Mouse (Mus musculus): ENCODE results near the gene Mbtd1.

Gene Mbtd1

GRCm38 (mm10) chr11:93948887-93949567, 63.4 kb downstream of the Mbtd1 start:
- no peak for DNase-seq (ENCODE audit: low read depth, low spot score)

GRCm38 (mm10) chr11:93950045-93950444, 64.4 kb downstream of the Mbtd1 start:
- no peak for DNase-seq (ENCODE audit: low read depth, low spot score)

GRCm38 (mm10) chr11:93952376-93952775, 66.7 kb downstream of the Mbtd1 start:
- DNase-seq (ENCODE audit: low read depth, low spot score), result no peak

GRCm38 (mm10) chr11:93954738-93955255, 69.1 kb downstream of the Mbtd1 start:
- no peak for DNase-seq (ENCODE audit: low read depth, low spot score)

GRCm38 (mm10) chr11:93955256-93956150, 69.9 kb downstream of the Mbtd1 start:
- DNase-seq (ENCODE audit: low read depth, low spot score), result peak; percentile 92

GRCm38 (mm10) chr11:93956159-93956558, 70.5 kb downstream of the Mbtd1 start, which contains the start of gene Nme2:
Gene Nme2, minus strand, starts transcription at chr11:93956259.
- no peak for DNase-seq (ENCODE audit: low read depth, low spot score)

GRCm38 (mm10) chr11:93957031-93957555, 71.4 kb downstream of the Mbtd1 start:
- no peak for DNase-seq (ENCODE audit: low read depth, low spot score)

- DNase-seq (ENCODE audit: low read depth, low spot score), result no peak
Observed at GRCm38 (mm10) chr11:93957746-93958145, 72.1 kb downstream of the Mbtd1 start.

GRCm38 (mm10) chr11:93961482-93961881, 75.8 kb downstream of the Mbtd1 start:
- no peak for DNase-seq (ENCODE audit: low read depth, low spot score)

- DNase-seq (ENCODE audit: low read depth, low spot score), result no peak
Observed at GRCm38 (mm10) chr11:93963013-93963412, 77.4 kb downstream of the Mbtd1 start.

- no peak for DNase-seq (ENCODE audit: low read depth, low spot score)
Observed at GRCm38 (mm10) chr11:93965391-93965790, 79.7 kb downstream of the Mbtd1 start.

GRCm38 (mm10) chr11:93967381-93967780, 81.7 kb downstream of the Mbtd1 start:
- no peak for DNase-seq (ENCODE audit: low read depth, low spot score)

- peak; percentile 98 for DNase-seq (ENCODE audit: low read depth, low spot score)
Observed at GRCm38 (mm10) chr11:93968005-93968847, 82.6 kb downstream of the Mbtd1 start, which contains the start of the genes Gm20390 and Nme1. Gene Gm20390, minus strand, starts transcription at chr11:93968293. Gene Nme1, minus strand, starts transcription at chr11:93968521.

- no peak for DNase-seq (ENCODE audit: low read depth, low spot score)
Observed at GRCm38 (mm10) chr11:93968848-93969128, 83.1 kb downstream of the Mbtd1 start.

GRCm38 (mm10) chr11:93969171-93969570, 83.5 kb downstream of the Mbtd1 start:
- no peak for DNase-seq (ENCODE audit: low read depth, low spot score)

GRCm38 (mm10) chr11:93969799-93970198, 84.1 kb downstream of the Mbtd1 start:
- no peak for DNase-seq (ENCODE audit: low read depth, low spot score)

- DNase-seq (ENCODE audit: low read depth, low spot score), result no peak
Observed at GRCm38 (mm10) chr11:93972951-93973350, 87.3 kb downstream of the Mbtd1 start.

GRCm38 (mm10) chr11:93979502-93980049, 93.9 kb downstream of the Mbtd1 start:
- DNase-seq (ENCODE audit: low read depth, low spot score), result peak; percentile 66

- DNase-seq (ENCODE audit: low read depth, low spot score), result no peak
Observed at GRCm38 (mm10) chr11:93984619-93985018, 99.0 kb downstream of the Mbtd1 start.

GRCm38 (mm10) chr11:93985265-93985664, 99.6 kb downstream of the Mbtd1 start:
- no peak for DNase-seq (ENCODE audit: low read depth, low spot score)

GRCm38 (mm10) chr11:93986298-93986697, 100.6 kb downstream of the Mbtd1 start:
- DNase-seq (ENCODE audit: low read depth, low spot score), result no peak
